Mouse (Mus musculus): ENCODE results near the gene Setd7.

- TF ChIP-seq CTCF (IDR thresholded peaks at IDR 0.05; ENCODE audit: borderline replicate concordance, control insufficient read depth, extremely low read depth, insufficient read depth, low read length, poor library complexity): peak; percentile 26; the same call in 1 of the 2 replicates
- no peak for TF ChIP-seq POLR2A (IDR thresholded peaks at IDR 0.05; ENCODE audit: control insufficient read depth, extremely low read depth, insufficient read depth, low read length, poor library complexity)
Measured at GRCm38 (mm10) chr3:51510903-51511302, 49.8 kb downstream of the Setd7 start.

All from thymus, adult 2 months (tissue).